Mouse (Mus musculus) heart, postnatal 0 days (tissue): ENCODE results near the gene Camk2g. TPM values are rescaled to one million over a fixed set of nuclear protein-coding genes. Genes with fewer than 3 reads are reported as not detected.
A peak's percentile ranks its signal among the peaks of the same experiment; 100 is the strongest.

Experiments
- ATAC-seq: fragments of 200-750 bp; cut with Nextera tagmentation; 2 replicates; pipeline ENCODE4 v1.8.0; 2017; ENCODE audit warnings: low read depth, moderate number of reproducible peaks, moderate library complexity; ENCODE audit not compliant: insufficient read depth
- DNase-seq: peaks from one replicate; pipeline ENCODE4 v3.0.0-alpha.2; 2016; ENCODE audit warnings: low spot score
- H3K27ac ChIP-seq: fragments of 300-500 bp; sonication (generic); 2 replicates; pipeline ENCODE4 v1.5.1; 2014; ENCODE audit warnings: low read depth, mild to moderate bottlenecking
- H3K27me3 ChIP-seq: fragments of 300-500 bp; sonication (generic); 2 replicates; pipeline ENCODE4 v1.6.1; 2014; ENCODE audit warnings: low read length, mixed read lengths; ENCODE audit not compliant: control insufficient read depth, insufficient read depth
- H3K36me3 ChIP-seq: fragments of 300-500 bp; sonication (generic); replicated peaks from 2 replicates; pipeline ENCODE4 v1.6.1; 2014; ENCODE audit warnings: low read length, mixed read lengths; ENCODE audit not compliant: control insufficient read depth, insufficient read depth
- H3K4me1 ChIP-seq: fragments of 300-500 bp; sonication (generic); 2 replicates; pipeline ENCODE4 v1.6.1; 2014; ENCODE audit warnings: antibody characterized with exemption; ENCODE audit not compliant: control insufficient read depth, insufficient read depth
- H3K4me2 ChIP-seq: fragments of 300-500 bp; sonication (generic); 2 replicates; pipeline ENCODE4 v1.6.1; 2014; ENCODE audit warnings: low read depth, mild to moderate bottlenecking, low read length, moderate library complexity
- H3K4me3 ChIP-seq: fragments of 300-500 bp; sonication (generic); 2 replicates; pipeline ENCODE4 v1.5.1; 2014; ENCODE audit warnings: low read depth, low read length
- H3K9ac ChIP-seq: fragments of 300-500 bp; sonication (generic); replicated peaks from 2 replicates; pipeline ENCODE4 v1.6.1; 2014; ENCODE audit warnings: low read depth, low read length, mixed read lengths
- H3K9me3 ChIP-seq: fragments of 300-500 bp; sonication (generic); replicated peaks from 2 replicates; pipeline ENCODE4 v1.6.1; 2016; ENCODE audit warnings: low read length; ENCODE audit not compliant: control insufficient read depth
- CTCF ChIP-seq: IDR thresholded peaks from 2 replicates; pipeline ENCODE4 v1.5.1; 2016; ENCODE audit warnings: antibody characterized with exemption, control low read depth, low read depth
- EP300 ChIP-seq: IDR thresholded peaks from 2 replicates; pipeline ENCODE4 v1.6.1; 2016; ENCODE audit warnings: antibody characterized with exemption, low read depth
- WGBS: fragments of 180-500 bp; shearing (Covaris S2); extraction: QIAGEN DNeasy Blood & Tissue Kit; methylation state at CpG from one replicate; pipeline ENCODE4 v1.1.7; 2014; 5-methylcytosine and 5-hydroxymethylcytosine counted together
- polyA plus RNA-seq: library from polyadenylated mRNA; unstranded; fragments of >200 nt; fragmentation: Nextera tagmentation; extraction: Ambion mirVana; gene quantifications from 2 replicates; pipeline ENCODE4 v1.2.1, GENCODE M21; 2015
- total RNA-seq: library from RNA; depleted of rRNA; stranded (reverse); fragments of >200 nt; gene quantifications from 2 replicates; pipeline ENCODE4 v1.2.3, GENCODE M21; 2014; ENCODE audit warnings: low replicate concordance

Camk2g gene
- total and polyA plus RNA-seq, 2 experiments from 2014 or later: 72.5 to 107 TPM

DNA sequence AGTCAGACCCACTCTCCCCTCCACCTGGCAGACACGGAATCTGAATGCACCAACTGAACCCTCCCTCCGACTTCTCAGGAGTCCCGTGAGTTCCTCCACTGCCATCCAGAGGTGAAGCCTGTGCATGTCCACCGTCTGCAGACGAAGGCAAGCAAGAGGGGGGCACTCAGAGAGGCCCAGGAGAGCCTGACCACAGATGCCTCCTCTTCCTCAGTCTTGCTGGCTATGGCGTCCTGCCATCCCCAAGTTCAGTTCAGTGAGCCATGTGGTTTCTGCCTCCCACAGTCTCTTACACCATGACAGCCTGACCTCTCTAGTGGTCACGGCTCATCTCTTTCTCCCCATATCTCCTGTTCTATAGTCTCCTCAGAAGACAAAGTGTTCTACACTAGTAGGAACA, 9.2 kb downstream of the Camk2g start:
- peak; percentile 48 for ATAC-seq

DNA sequence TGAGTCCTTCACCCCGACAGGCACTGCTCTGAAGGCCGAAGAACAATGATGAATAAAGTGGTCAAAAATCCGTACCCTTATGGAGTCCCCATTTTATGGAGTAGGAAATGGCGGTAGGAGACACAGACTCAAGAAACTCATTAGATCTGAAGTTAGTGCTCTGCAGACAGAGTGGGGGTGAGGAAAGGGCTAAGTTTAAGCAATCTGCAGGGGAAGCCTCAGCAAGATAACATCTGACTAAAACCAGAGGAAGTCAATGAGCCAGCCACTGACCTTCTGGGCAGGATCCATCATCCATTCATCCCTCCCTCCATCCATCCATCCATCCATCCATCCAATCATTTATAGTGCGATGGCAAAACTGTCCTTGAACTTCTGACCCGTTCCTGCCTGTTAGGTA, 10.4 kb downstream of the Camk2g start:
- H3K9me3 ChIP-seq: no peaks in the 10 kb centered on the region
- TF ChIP-seq EP300 (no peak), CTCF (no peak)
- ATAC-seq (no peak), DNase-seq (no peak)
- no peak overlapping the region for H3K4me3 ChIP-seq
- WGBS: 96% methylated on average over 6 of the region's 6 CpGs
- H3K27ac ChIP-seq: no peak overlapping the region
- H3K9ac ChIP-seq: no peak overlapping the region
- no peak overlapping the region for H3K4me2 ChIP-seq
- H3K36me3 ChIP-seq: peaks cover 53% of the 10 kb centered on the region
- H3K27me3 ChIP-seq: no peaks in the 10 kb centered on the region
- H3K4me1 ChIP-seq: peaks cover 57% of the 10 kb centered on the region

More for the DNA sequence above, 9.2 kb downstream of the Camk2g start:
- H3K9me3 ChIP-seq: no peaks in the 10 kb centered on the region
- H3K27me3 ChIP-seq: no peaks in the 10 kb centered on the region
- no peak overlapping the region for H3K4me3 ChIP-seq
- DNase-seq: peak; percentile 36
- TF ChIP-seq EP300: no peak
- TF ChIP-seq CTCF: peak; percentile 42
- WGBS: 30% methylated on average over 7 of the region's 7 CpGs
- H3K9ac ChIP-seq: no peak overlapping the region
- H3K4me1 ChIP-seq: peaks cover 57% of the 10 kb centered on the region
- peak overlapping the region; percentile 80 for H3K27ac ChIP-seq
- H3K36me3 ChIP-seq: peaks cover 50% of the 10 kb centered on the region
- H3K4me2 ChIP-seq: no peak overlapping the region

DNA sequence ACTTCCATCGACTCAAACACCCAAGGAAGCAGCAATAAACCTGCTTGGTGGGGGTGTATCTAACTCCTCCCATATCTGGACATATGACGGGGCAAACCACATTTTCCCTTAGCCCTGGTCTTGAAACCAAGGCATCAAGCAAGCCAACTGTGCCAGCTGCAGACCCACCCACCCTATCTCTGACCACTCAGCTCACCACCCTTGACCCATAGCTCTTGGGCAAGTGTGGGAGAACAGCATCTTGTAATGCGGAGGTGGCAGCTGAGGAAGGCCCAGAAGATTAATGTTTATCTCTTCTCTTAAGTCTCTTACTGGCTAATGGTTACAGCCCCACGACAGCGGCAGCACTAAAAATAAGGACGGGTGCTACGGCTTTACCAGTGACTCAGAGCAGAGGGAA, 11.0 kb downstream of the Camk2g start:
- TF ChIP-seq CTCF (no peak), EP300 (no peak)
- H3K27ac ChIP-seq: peak overlapping the region; percentile 66
- H3K27me3 ChIP-seq: no peaks in the 10 kb centered on the region
- ATAC-seq (no peak), DNase-seq (no peak)
- no peak overlapping the region for H3K4me3 ChIP-seq
- 59% methylated on average over 7 of the region's 7 CpGs for WGBS
- H3K36me3 ChIP-seq: peaks cover 54% of the 10 kb centered on the region
- no peak overlapping the region for H3K4me2 ChIP-seq
- no peaks in the 10 kb centered on the region for H3K9me3 ChIP-seq
- H3K4me1 ChIP-seq: peaks cover 53% of the 10 kb centered on the region
- no peak overlapping the region for H3K9ac ChIP-seq

- no peak overlapping the region for H3K4me2 ChIP-seq
- H3K27ac ChIP-seq: no peak overlapping the region
- TF ChIP-seq CTCF: no peak
- TF ChIP-seq EP300: no peak
- 75% methylated on average over 8 of the region's 8 CpGs for WGBS
- H3K4me1 ChIP-seq: peaks cover 32% of the 10 kb centered on the region
- ATAC-seq (no peak), DNase-seq (no peak)
- peaks cover 64% of the 10 kb centered on the region for H3K36me3 ChIP-seq
- H3K9me3 ChIP-seq: no peaks in the 10 kb centered on the region
- H3K9ac ChIP-seq: no peak overlapping the region
- no peak overlapping the region for H3K4me3 ChIP-seq
- H3K27me3 ChIP-seq: no peaks in the 10 kb centered on the region
Observed at GRCm38 (mm10) chr14:20780217-20780616, 13.7 kb downstream of the Camk2g start.

GRCm38 (mm10) chr14:20778496-20778895, 15.4 kb downstream of the Camk2g start:
- ATAC-seq (no peak), DNase-seq (no peak)
- peaks cover 54% of the 10 kb centered on the region for H3K36me3 ChIP-seq
- H3K9ac ChIP-seq: no peak overlapping the region
- WGBS: 86% methylated on average over 8 of the region's 8 CpGs
- no peaks in the 10 kb centered on the region for H3K27me3 ChIP-seq
- no peak overlapping the region for H3K4me3 ChIP-seq
- no peak overlapping the region for H3K27ac ChIP-seq
- no peaks in the 10 kb centered on the region for H3K9me3 ChIP-seq
- TF ChIP-seq CTCF (no peak), EP300 (no peak)
- H3K4me2 ChIP-seq: no peak overlapping the region
- H3K4me1 ChIP-seq: peaks cover 27% of the 10 kb centered on the region

DNA sequence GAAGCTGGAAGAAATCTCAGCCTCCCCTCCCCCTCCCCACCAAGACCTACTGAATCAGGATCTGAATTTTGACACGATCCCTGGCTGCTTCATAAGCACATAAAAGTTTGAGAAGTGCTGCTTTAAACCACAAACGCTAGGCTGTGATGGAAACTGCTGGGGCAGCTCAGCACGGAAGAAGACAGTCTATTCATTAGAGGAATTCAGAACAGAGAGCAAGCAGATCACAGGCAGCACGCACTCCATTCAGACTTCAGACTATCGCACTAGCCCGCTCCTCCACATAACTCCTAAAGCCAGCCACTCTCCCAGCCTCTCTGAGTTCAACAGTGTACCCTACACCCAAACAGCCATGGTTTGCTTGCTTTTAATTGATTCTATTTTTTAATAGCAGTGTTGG, 18.2 kb downstream of the Camk2g start:
- Histone ChIP-seq H3K27me3 (no peaks in the 10 kb centered on the region), H3K9me3 (no peaks in the 10 kb centered on the region), H3K4me1 (peaks cover 27% of the 10 kb centered on the region), H3K4me2 (no peak overlapping the region), H3K36me3 (peaks cover 37% of the 10 kb centered on the region), H3K27ac (peak overlapping the region; percentile 47), H3K4me3 (no peak overlapping the region), H3K9ac (no peak overlapping the region)
- TF ChIP-seq EP300 (no peak), CTCF (no peak)
- DNase-seq: no peak
- 30% methylated on average over 6 of the region's 6 CpGs for WGBS
- ATAC-seq: no peak
